Mouse (Mus musculus) cerebellum, adult 9-10 months (tissue): Measurements from ENCODE around the gene Il17f.
"Not testable (repeated sequence)": the region's sequence is repeated elsewhere in the genome, so short reads cannot be mapped to it uniquely, and the experiment has no call there.

ENCODE experiments used
- DNase-seq: peaks from one replicate; pipeline ENCODE4 v3.0.0; 2022

Il17f gene

GRCm38 (mm10) chr1:20790517-20790916, at the start of gene Il17f:
TSS of gene Il17f (minus strand) at chr1:20790617.
- DNase-seq: not testable (repeated sequence)

GRCm38 (mm10) chr1:20839911-20840310, 49.5 kb upstream of the Il17f start:
- peak; percentile 84 for DNase-seq

GRCm38 (mm10) chr1:20836551-20837125, 46.2 kb upstream of the Il17f start:
- no peak for DNase-seq

- no peak for DNase-seq
These were observed 42.7 kb upstream of the Il17f start for GRCm38 (mm10) chr1:20833141-20833511.

GRCm38 (mm10) chr1:20832473-20833140, 42.2 kb upstream of the Il17f start:
- DNase-seq: no peak

- DNase-seq: no peak
These were observed 40.1 kb upstream of the Il17f start for GRCm38 (mm10) chr1:20830546-20830945.

- DNase-seq: no peak
These were observed 37.6 kb upstream of the Il17f start for GRCm38 (mm10) chr1:20828061-20828460.

GRCm38 (mm10) chr1:20825036-20825435, 34.6 kb upstream of the Il17f start:
- no peak for DNase-seq

GRCm38 (mm10) chr1:20823906-20824305, 33.5 kb upstream of the Il17f start:
- no peak for DNase-seq

GRCm38 (mm10) chr1:20823471-20823870, 33.1 kb upstream of the Il17f start:
- DNase-seq: no peak

- peak; percentile 19 for DNase-seq
These were observed 30.5 kb upstream of the Il17f start for GRCm38 (mm10) chr1:20820959-20821358.

GRCm38 (mm10) chr1:20819771-20820605, 29.6 kb upstream of the Il17f start, which contains the start of gene Mcm3:
TSS of gene Mcm3 (minus strand) at chr1:20820312.
- DNase-seq: peak; percentile 97

GRCm38 (mm10) chr1:20817596-20817995, 27.2 kb upstream of the Il17f start:
- no peak for DNase-seq

GRCm38 (mm10) chr1:20817172-20817571, 26.8 kb upstream of the Il17f start:
- DNase-seq: no peak

GRCm38 (mm10) chr1:20814521-20814920, 24.1 kb upstream of the Il17f start:
- no peak for DNase-seq

- no peak for DNase-seq
These were observed 14.1 kb upstream of the Il17f start for GRCm38 (mm10) chr1:20804526-20804925.

GRCm38 (mm10) chr1:20801682-20802390, 11.4 kb upstream of the Il17f start:
- peak; percentile 19 for DNase-seq

GRCm38 (mm10) chr1:20801275-20801674, 10.9 kb upstream of the Il17f start:
- DNase-seq: no peak

- no peak for DNase-seq
These were observed 4.8 kb upstream of the Il17f start for GRCm38 (mm10) chr1:20795178-20795577.

GRCm38 (mm10) chr1:20794760-20795159, 4.3 kb upstream of the Il17f start:
- DNase-seq: no peak

GRCm38 (mm10) chr1:20791414-20791813, 997 bp upstream of the Il17f start:
- no peak for DNase-seq

- DNase-seq: no peak
These were observed 2.0 kb downstream of the Il17f start for GRCm38 (mm10) chr1:20788419-20788818.

- no peak for DNase-seq
These were observed 3.4 kb downstream of the Il17f start for GRCm38 (mm10) chr1:20787046-20787445.
